Mouse (Mus musculus): Measurements from ENCODE around the gene Pyy.

Gene Pyy

GRCm38 (mm10) chr11:102107732-102108131, at the start of gene Pyy:
Pyy (minus strand) TSS chr11:102107832.
- DNase-seq (ENCODE audit: low read depth, low spot score): no peak

- DNase-seq (ENCODE audit: low read depth, low spot score): no peak
These were observed 49.1 kb upstream of the Pyy start for GRCm38 (mm10) chr11:102156786-102157089.

GRCm38 (mm10) chr11:102156039-102156785, 48.6 kb upstream of the Pyy start, which contains the start of gene Tmem101:
Tmem101 (minus strand) TSS chr11:102156404.
- peak; percentile 92 for DNase-seq (ENCODE audit: low read depth, low spot score)

- no peak for DNase-seq (ENCODE audit: low read depth, low spot score)
These were observed 39.8 kb upstream of the Pyy start for GRCm38 (mm10) chr11:102147213-102147989.

- no peak for DNase-seq (ENCODE audit: low read depth, low spot score)
These were observed 38.9 kb upstream of the Pyy start for GRCm38 (mm10) chr11:102146531-102146930.

GRCm38 (mm10) chr11:102146005-102146404, 38.4 kb upstream of the Pyy start:
- no peak for DNase-seq (ENCODE audit: low read depth, low spot score)

- no peak for DNase-seq (ENCODE audit: low read depth, low spot score)
These were observed 37.9 kb upstream of the Pyy start, which contains the start of gene Nags for GRCm38 (mm10) chr11:102145471-102146001. Nags (plus strand) TSS chr11:102145513.

GRCm38 (mm10) chr11:102144957-102145470, 37.4 kb upstream of the Pyy start:
- no peak for DNase-seq (ENCODE audit: low read depth, low spot score)

GRCm38 (mm10) chr11:102142355-102142754, 34.7 kb upstream of the Pyy start:
- DNase-seq (ENCODE audit: low read depth, low spot score): no peak

- DNase-seq (ENCODE audit: low read depth, low spot score): peak; percentile 50
These were observed 32.9 kb upstream of the Pyy start for GRCm38 (mm10) chr11:102140508-102140907.

GRCm38 (mm10) chr11:102138447-102138740, 30.8 kb upstream of the Pyy start:
- peak; percentile 40 for DNase-seq (ENCODE audit: low read depth, low spot score)

GRCm38 (mm10) chr11:102137625-102138446, 30.2 kb upstream of the Pyy start:
- DNase-seq (ENCODE audit: low read depth, low spot score): no peak

- no peak for DNase-seq (ENCODE audit: low read depth, low spot score)
These were observed 26.9 kb upstream of the Pyy start for GRCm38 (mm10) chr11:102134516-102134915.

- DNase-seq (ENCODE audit: low read depth, low spot score): no peak
These were observed 9.8 kb upstream of the Pyy start for GRCm38 (mm10) chr11:102117386-102117785.

- DNase-seq (ENCODE audit: low read depth, low spot score): no peak
These were observed 8.6 kb upstream of the Pyy start for GRCm38 (mm10) chr11:102116241-102116640.

GRCm38 (mm10) chr11:102111576-102111975, 3.9 kb upstream of the Pyy start:
- no peak for DNase-seq (ENCODE audit: low read depth, low spot score)

- DNase-seq (ENCODE audit: low read depth, low spot score): no peak
These were observed 721 bp downstream of the Pyy start for GRCm38 (mm10) chr11:102106911-102107310.

GRCm38 (mm10) chr11:102102485-102103258, 5.0 kb downstream of the Pyy start:
- DNase-seq (ENCODE audit: low read depth, low spot score): no peak

- no peak for DNase-seq (ENCODE audit: low read depth, low spot score)
These were observed 6.4 kb downstream of the Pyy start, which contains the start of gene Ppy for GRCm38 (mm10) chr11:102101219-102101618. Ppy (minus strand) TSS chr11:102101319.

- no peak for DNase-seq (ENCODE audit: low read depth, low spot score)
These were observed 10.7 kb downstream of the Pyy start for GRCm38 (mm10) chr11:102096887-102097391.

GRCm38 (mm10) chr11:102096446-102096845, 11.2 kb downstream of the Pyy start:
- no peak for DNase-seq (ENCODE audit: low read depth, low spot score)

Measured in retina, adult 2 months (tissue).